Mouse (Mus musculus) embryonic facial prominence, embryonic 11.5 days (tissue): Measurements from ENCODE around the gene Wwox. TPM values are rescaled to one million over a fixed set of nuclear protein-coding genes. Genes with fewer than 3 reads are reported as not detected.

Experiments used
- ATAC-seq: fragments of 200-750 bp; cut with Nextera tagmentation; replicated peaks from 2 replicates; pipeline ENCODE4 v1.8.0; 2017; ENCODE audit warnings: low read depth; ENCODE audit not compliant: insufficient number of reproducible peaks, low FRiP score, low TSS enrichment
- DNase-seq: peaks from one replicate; pipeline ENCODE4 v3.0.0-alpha.2; 2015; ENCODE audit warnings: low spot score
- H3K27ac ChIP-seq: fragments of 300-500 bp; sonication (generic); replicated peaks from 2 replicates; pipeline ENCODE4 v1.5.1; 2014; ENCODE audit warnings: mild to moderate bottlenecking, low read depth, low read length, control low read depth
- H3K27me3 ChIP-seq: fragments of 300-500 bp; sonication (generic); 2 replicates; pipeline ENCODE4 v1.6.1; 2014; ENCODE audit warnings: mild to moderate bottlenecking, low read length, moderate library complexity, mixed read lengths; ENCODE audit not compliant: control insufficient read depth, insufficient read depth
- H3K36me3 ChIP-seq: fragments of 300-500 bp; sonication (generic); replicated peaks from 2 replicates; pipeline ENCODE4 v1.6.1; 2014; ENCODE audit warnings: low read depth, mild to moderate bottlenecking, low read length, moderate library complexity, mixed read lengths; ENCODE audit not compliant: control insufficient read depth, insufficient read depth
- H3K4me1 ChIP-seq: fragments of 300-500 bp; sonication (generic); 2 replicates; pipeline ENCODE4 v1.6.1; 2014; ENCODE audit warnings: low read length, mixed read lengths; ENCODE audit not compliant: control insufficient read depth, insufficient read depth
- H3K4me2 ChIP-seq: fragments of 300-500 bp; sonication (generic); 2 replicates; pipeline ENCODE4 v1.6.1; 2014; ENCODE audit warnings: low read depth, mild to moderate bottlenecking, control low read depth, low read length, moderate library complexity
- H3K4me3 ChIP-seq: fragments of 300-500 bp; sonication (generic); 2 replicates; pipeline ENCODE4 v1.5.1; 2014; ENCODE audit warnings: low read depth, low read length, control low read depth
- H3K9ac ChIP-seq: fragments of 300-500 bp; sonication (generic); replicated peaks from 2 replicates; pipeline ENCODE4 v1.6.1; 2014; ENCODE audit warnings: mild to moderate bottlenecking, control low read depth, low read length
- H3K9me3 ChIP-seq: fragments of 300-500 bp; sonication (generic); replicated peaks from 2 replicates; pipeline ENCODE4 v1.6.1; 2016; ENCODE audit warnings: mild to moderate bottlenecking, low read length, inconsistent platforms, mixed read lengths; ENCODE audit not compliant: control insufficient read depth
- WGBS: fragments of 180-500 bp; shearing (Covaris S2); extraction: QIAGEN DNeasy Blood & Tissue Kit; methylation state at CpG from one replicate; pipeline ENCODE4 v1.1.7; 2014; 5-methylcytosine and 5-hydroxymethylcytosine counted together
- polyA plus RNA-seq: library from polyadenylated mRNA; unstranded; fragments of >200 nt; fragmentation: Nextera tagmentation; extraction: Ambion mirVana; gene quantifications from 2 replicates; pipeline ENCODE4 v1.2.1, GENCODE M21; 2014

Wwox gene
- polyA plus RNA-seq, 1 experiment from 2014 or later, result 7.2 TPM

DNA sequence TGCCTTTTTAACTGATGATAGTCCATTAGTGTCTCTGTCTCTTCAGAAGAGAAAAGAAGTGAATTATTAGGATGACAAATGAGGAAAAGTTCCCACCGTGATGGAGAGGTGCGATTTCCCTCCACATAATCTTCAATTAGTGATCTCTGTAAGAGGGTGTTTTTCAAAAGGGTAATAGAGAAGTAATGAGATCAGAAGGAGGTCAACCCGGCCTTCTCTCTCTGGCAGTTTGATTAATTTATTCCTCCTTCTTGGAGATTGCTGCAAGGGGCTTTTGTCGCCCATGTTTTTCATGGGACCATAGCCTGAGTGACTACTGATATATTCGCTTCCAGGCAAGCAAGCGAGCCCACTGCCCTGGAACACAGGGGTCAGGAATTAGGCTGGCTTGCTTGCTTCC, 191.6 kb downstream of the Wwox start:
- Histone ChIP-seq H3K27ac (no peak overlapping the region), H3K36me3 (no peaks in the 10 kb centered on the region), H3K4me1 (0 out of 2 replicates have a peak, but pooled peaks cover 3% of the 10 kb centered on the region), H3K4me2 (no peak overlapping the region), H3K4me3 (no peak overlapping the region), H3K9me3 (no peaks in the 10 kb centered on the region), H3K27me3 (no peaks in the 10 kb centered on the region), H3K9ac (no peak overlapping the region)
- 62% methylated on average over 6 of the region's 6 CpGs for WGBS
- DNase-seq (no peak), ATAC-seq (no peak)

DNA sequence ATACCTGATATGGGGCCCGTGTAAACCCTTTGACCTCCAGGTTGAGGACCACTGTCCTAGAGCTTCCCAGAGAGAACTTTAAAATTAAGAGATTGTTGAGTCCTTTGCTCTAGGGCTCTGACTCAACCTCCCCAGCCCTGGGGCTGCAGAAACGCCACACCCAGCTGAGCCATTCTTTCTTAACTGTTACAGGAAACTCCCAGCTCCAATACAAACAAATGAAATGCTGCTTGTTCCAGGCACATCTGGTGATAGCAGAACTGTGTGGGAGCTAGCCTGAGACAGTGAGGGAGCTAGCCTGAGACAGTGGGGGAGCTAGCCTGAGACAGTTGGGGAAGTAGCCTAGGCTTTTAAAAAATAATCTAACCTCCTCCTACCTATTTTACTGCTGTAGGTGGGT, 194.7 kb downstream of the Wwox start:
- Histone ChIP-seq H3K36me3 (no peaks in the 10 kb centered on the region), H3K4me3 (no peak overlapping the region), H3K4me2 (no peak overlapping the region), H3K27me3 (no peaks in the 10 kb centered on the region), H3K9me3 (no peaks in the 10 kb centered on the region), H3K4me1 (0 out of 2 replicates have a peak, but pooled peaks cover 3% of the 10 kb centered on the region), H3K27ac (no peak overlapping the region), H3K9ac (no peak overlapping the region)
- 67% methylated on average over 2 of the region's 2 CpGs for WGBS
- ATAC-seq, result no peak
- no peak for DNase-seq

DNA sequence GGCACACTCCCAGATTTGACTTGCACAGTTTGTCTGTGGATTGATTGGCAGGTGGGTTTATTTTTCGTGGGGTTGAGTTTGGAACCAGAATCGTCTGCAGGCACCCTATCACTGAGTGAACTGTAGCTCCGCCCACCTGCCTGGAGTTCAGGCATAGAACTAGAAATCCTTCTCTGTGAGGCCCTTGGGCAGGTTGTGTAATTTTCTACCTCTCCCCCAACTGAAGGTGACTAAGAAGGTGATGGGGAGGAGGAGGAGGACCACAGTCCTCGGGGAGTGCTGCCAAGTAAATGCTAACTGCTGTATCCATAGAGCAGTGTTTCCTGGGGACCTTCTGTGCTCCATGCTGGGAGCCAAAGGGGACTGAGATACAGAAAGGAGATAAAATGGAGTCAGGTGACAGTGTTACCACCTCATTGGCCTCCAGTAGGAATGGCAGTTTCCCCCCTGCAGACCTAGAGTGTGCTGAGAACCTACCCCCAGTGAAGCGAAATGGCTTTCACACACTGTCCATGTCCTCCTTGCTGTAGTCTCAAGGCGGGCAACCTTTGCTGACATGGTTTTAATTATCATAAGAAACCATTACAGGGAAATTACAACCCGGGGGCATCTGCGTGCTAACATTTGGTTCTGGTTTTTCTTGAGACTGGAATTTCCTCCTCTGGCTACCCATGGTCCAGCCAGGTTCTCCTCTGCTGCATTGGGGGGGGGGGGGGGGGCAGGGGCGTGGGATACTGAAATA, 195.4 kb downstream of the Wwox start:
- H3K4me1 ChIP-seq, result 0 out of 2 replicates have a peak, but pooled peaks cover 3% of the 10 kb centered on the region
- no peak overlapping the region for H3K9ac ChIP-seq
- no peaks in the 10 kb centered on the region for H3K9me3 ChIP-seq
- ATAC-seq, result peak; percentile 78
- DNase-seq, result peak; percentile 80
- H3K27me3 ChIP-seq, result no peaks in the 10 kb centered on the region
- no peak overlapping the region for H3K4me3 ChIP-seq
- H3K27ac ChIP-seq, result no peak overlapping the region; the same call in 1 of the 2 replicates
- H3K36me3 ChIP-seq, result no peaks in the 10 kb centered on the region
- WGBS, result 29% methylated on average over 9 of the region's 9 CpGs
- no peak overlapping the region; the same call in 1 of the 2 replicates for H3K4me2 ChIP-seq

DNA sequence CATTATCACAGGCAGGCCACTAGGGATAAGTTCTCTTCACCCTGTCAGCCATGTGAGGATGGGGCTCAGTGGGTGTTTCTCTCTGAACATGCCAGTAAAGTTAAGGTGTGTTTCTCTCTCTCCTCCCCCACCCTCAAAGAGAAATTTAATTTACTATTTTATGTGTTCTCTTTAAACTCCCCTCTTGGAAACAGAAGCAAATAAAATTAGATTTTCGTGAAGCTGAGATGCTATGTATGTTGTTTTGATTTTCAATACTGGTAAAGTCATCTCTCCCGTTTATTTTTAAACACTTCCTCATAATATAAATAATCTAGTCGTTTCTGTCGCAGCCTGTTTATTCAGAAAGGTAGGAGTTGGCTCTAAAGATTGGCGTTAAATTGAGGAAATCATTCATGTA, 196.9 kb downstream of the Wwox start:
- Histone ChIP-seq H3K4me3 (no peak overlapping the region), H3K4me2 (no peak overlapping the region), H3K4me1 (0 out of 2 replicates have a peak, but pooled peaks cover 3% of the 10 kb centered on the region), H3K9me3 (no peaks in the 10 kb centered on the region), H3K27ac (no peak overlapping the region), H3K36me3 (no peaks in the 10 kb centered on the region), H3K27me3 (no peaks in the 10 kb centered on the region), H3K9ac (no peak overlapping the region)
- ATAC-seq (no peak), DNase-seq (no peak)
- WGBS, result 68% methylated on average over 5 of the region's 5 CpGs

- 81% methylated on average over 9 of the region's 9 CpGs for WGBS
- no peak for DNase-seq
These were observed 202.4 kb downstream of the Wwox start for GRCm38 (mm10) chr8:114641809-114642208.

GRCm38 (mm10) chr8:114650789-114651188, 211.3 kb downstream of the Wwox start:
- Histone ChIP-seq H3K4me3 (no peak overlapping the region), H3K4me2 (no peak overlapping the region), H3K4me1 (no peaks in the 10 kb centered on the region), H3K27me3 (no peaks in the 10 kb centered on the region), H3K36me3 (no peaks in the 10 kb centered on the region), H3K9ac (no peak overlapping the region), H3K9me3 (no peaks in the 10 kb centered on the region), H3K27ac (no peak overlapping the region)
- DNase-seq (no peak), ATAC-seq (no peak)
- WGBS, result 89% methylated on average over 14 of the region's 14 CpGs

More at GRCm38 (mm10) chr8:114641809-114642208, 202.4 kb downstream of the Wwox start:
- H3K9me3 ChIP-seq, result no peaks in the 10 kb centered on the region
- no peaks in the 10 kb centered on the region for H3K36me3 ChIP-seq
- no peak for ATAC-seq
- no peaks in the 10 kb centered on the region for H3K4me1 ChIP-seq
- H3K27ac ChIP-seq, result no peak overlapping the region
- H3K9ac ChIP-seq, result no peak overlapping the region
- no peak overlapping the region for H3K4me2 ChIP-seq
- no peak overlapping the region for H3K4me3 ChIP-seq
- no peaks in the 10 kb centered on the region for H3K27me3 ChIP-seq

DNA sequence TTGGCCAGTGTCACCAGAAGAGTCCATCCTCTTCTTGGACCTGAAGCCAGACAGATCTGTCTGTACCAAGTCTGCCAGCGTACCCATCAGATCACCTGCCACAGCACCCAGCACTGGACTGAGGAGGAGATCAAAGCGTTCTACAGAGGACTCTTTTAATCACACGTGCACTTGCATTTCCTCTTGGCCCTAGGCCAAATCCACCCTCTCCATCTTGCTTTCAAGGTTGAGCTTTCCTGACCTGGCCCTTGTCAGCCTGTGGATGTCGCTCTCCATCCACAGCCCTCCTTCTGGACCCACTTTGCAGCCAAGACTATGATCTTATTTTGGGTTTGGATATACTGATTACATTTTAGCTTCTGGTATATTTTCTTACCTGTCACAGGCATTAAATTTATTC, 218.3 kb downstream of the Wwox start:
- H3K4me3 ChIP-seq, result no peak overlapping the region
- WGBS, result 71% methylated on average over 4 of the region's 4 CpGs
- no peak overlapping the region for H3K27ac ChIP-seq
- no peaks in the 10 kb centered on the region for H3K9me3 ChIP-seq
- no peak overlapping the region for H3K9ac ChIP-seq
- DNase-seq, result no peak
- ATAC-seq, result no peak
- H3K4me2 ChIP-seq, result no peak overlapping the region
- no peaks in the 10 kb centered on the region for H3K27me3 ChIP-seq
- H3K36me3 ChIP-seq, result no peaks in the 10 kb centered on the region
- H3K4me1 ChIP-seq, result no peaks in the 10 kb centered on the region

GRCm38 (mm10) chr8:114658475-114658874, 219.0 kb downstream of the Wwox start:
- Histone ChIP-seq H3K4me3 (no peak overlapping the region), H3K4me2 (no peak overlapping the region), H3K27me3 (no peaks in the 10 kb centered on the region), H3K4me1 (no peaks in the 10 kb centered on the region), H3K9ac (no peak overlapping the region), H3K9me3 (no peaks in the 10 kb centered on the region), H3K27ac (no peak overlapping the region), H3K36me3 (no peaks in the 10 kb centered on the region)
- ATAC-seq (no peak), DNase-seq (peak; percentile 26)
- WGBS, result 47% methylated on average over 4 of the region's 4 CpGs
